Mouse (Mus musculus) kidney, embryonic 14.5 days (tissue): ENCODE results near the gene Trim46. TPM values are rescaled to one million over a fixed set of nuclear protein-coding genes. Genes with fewer than 3 reads are reported as not detected.

ENCODE experiments used
- ATAC-seq: fragments of 200-750 bp; cut with Nextera tagmentation; 2 replicates; pipeline ENCODE4 v1.8.0; 2017; ENCODE audit warnings: moderate number of reproducible peaks, mild to moderate bottlenecking, moderate TSS enrichment, moderate library complexity; ENCODE audit not compliant: low FRiP score, low TSS enrichment
- H3K27ac ChIP-seq: fragments of 300-500 bp; sonication (generic); 2 replicates; pipeline ENCODE4 v1.5.1; 2014; ENCODE audit warnings: low read depth, mild to moderate bottlenecking, low read length, moderate library complexity, mixed read lengths
- H3K27me3 ChIP-seq: fragments of 300-500 bp; sonication (generic); 2 replicates; pipeline ENCODE4 v1.6.1; 2014; ENCODE audit warnings: mild to moderate bottlenecking, low read length; ENCODE audit not compliant: control insufficient read depth, insufficient read depth
- H3K36me3 ChIP-seq: fragments of 300-500 bp; sonication (generic); 2 replicates; pipeline ENCODE4 v1.6.1; 2014; ENCODE audit warnings: low read length, mixed read lengths; ENCODE audit not compliant: control insufficient read depth, insufficient read depth
- H3K4me1 ChIP-seq: fragments of 300-500 bp; sonication (generic); 2 replicates; pipeline ENCODE4 v1.6.1; 2014; ENCODE audit warnings: low read length, mixed read lengths; ENCODE audit not compliant: control insufficient read depth, insufficient read depth
- H3K4me2 ChIP-seq: fragments of 300-500 bp; sonication (generic); replicated peaks from 2 replicates; pipeline ENCODE4 v1.6.1; 2014; ENCODE audit warnings: low read depth, mild to moderate bottlenecking, low read length
- H3K4me3 ChIP-seq: fragments of 300-500 bp; sonication (generic); 2 replicates; pipeline ENCODE4 v1.5.1; 2014; ENCODE audit warnings: mild to moderate bottlenecking, low read length
- H3K9ac ChIP-seq: fragments of 300-500 bp; sonication (generic); 2 replicates; pipeline ENCODE4 v1.6.1; 2014; ENCODE audit warnings: low read depth, mild to moderate bottlenecking, low read length, moderate library complexity
- H3K9me3 ChIP-seq: fragments of 300-500 bp; sonication (generic); 2 replicates; pipeline ENCODE4 v1.6.1; 2016; ENCODE audit warnings: low read length; ENCODE audit not compliant: control insufficient read depth
- WGBS: fragments of 180-500 bp; shearing (Covaris S2); extraction: QIAGEN DNeasy Blood & Tissue Kit; methylation state at CpG from one replicate; pipeline ENCODE4 v1.1.7; 2014; 5-methylcytosine and 5-hydroxymethylcytosine counted together
- polyA plus RNA-seq: library from polyadenylated mRNA; unstranded; fragments of >200 nt; fragmentation: Nextera tagmentation; extraction: Ambion mirVana; gene quantifications from 2 replicates; pipeline ENCODE4 v1.2.1, GENCODE M21; 2014

Trim46 gene
- polyA plus RNA-seq, 1 experiment from 2014 or later = 3.6 TPM

DNA sequence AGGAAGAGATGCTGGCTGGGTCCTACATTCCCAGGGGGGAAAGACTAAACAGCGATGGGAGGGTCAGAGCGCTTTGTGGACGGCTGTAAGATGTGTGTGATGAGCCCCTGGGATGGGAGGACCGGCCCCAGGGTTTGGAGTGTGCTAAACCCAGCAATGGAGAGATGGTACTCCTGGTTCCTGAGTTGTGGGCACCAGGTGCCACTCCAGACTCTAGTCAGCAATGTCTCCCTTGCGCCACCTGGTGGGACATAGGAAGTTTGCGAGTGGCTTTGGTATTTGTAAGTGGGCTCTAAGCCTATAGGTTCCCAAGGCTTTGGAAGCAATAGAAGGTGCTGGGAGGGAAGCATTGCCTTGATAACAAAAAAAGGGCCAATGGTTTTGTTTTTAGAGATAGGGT is 30.3 kb downstream of the Trim46 start:
- H3K27me3 ChIP-seq = no peaks in the 10 kb centered on the region
- peak overlapping the region; percentile 24; the same call in 1 of the 2 replicates for H3K27ac ChIP-seq
- ATAC-seq = peak; percentile 30
- peak overlapping the region; percentile 23; the same call in 1 of the 2 replicates for H3K9ac ChIP-seq
- no peaks in the 10 kb centered on the region for H3K9me3 ChIP-seq
- peaks cover 24% of the 10 kb centered on the region for H3K4me1 ChIP-seq
- peaks cover 4% of the 10 kb centered on the region; the same call in 1 of the 2 replicates for H3K36me3 ChIP-seq
- WGBS = 0% methylated on average over 6 of the region's 6 CpGs
- H3K4me2 ChIP-seq = peak overlapping the region; percentile 86
- H3K4me3 ChIP-seq = peak overlapping the region; percentile 95; the same call in 1 of the 2 replicates

DNA sequence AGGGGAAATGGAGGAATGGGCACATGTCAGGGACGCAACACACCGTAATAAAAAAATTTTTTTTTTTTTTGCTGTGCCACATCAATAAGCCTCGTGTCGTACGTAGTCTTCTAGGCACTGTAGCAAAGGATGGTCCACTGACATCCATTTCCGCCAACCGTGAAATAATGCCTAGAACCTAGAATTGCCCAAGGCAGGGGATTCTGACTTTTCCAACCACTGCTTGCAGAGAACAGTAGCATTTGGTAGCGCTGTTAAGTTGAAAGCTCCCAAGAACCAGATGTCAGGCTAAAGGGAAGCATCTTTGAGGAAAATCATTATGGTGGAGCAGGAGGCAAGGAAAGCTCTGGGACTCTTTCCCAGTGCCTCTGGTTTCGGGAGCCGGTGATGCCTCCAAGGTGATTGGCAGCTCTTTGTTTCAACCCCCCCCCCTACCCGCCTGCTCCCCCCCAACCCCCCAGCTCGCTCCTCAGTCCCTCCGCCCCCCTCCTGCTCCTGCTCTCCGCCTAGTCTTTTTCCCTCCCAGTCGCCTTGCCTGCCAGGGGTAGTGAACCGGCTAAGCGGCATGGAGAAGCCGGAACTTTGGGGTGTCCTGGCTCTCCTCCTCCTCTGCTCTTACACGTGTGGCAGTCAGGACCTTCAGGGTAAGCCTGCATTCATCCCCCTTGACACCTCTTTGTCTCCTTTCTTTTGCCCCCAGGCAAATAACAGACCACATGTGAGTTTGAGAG is 31.3 kb downstream of the Trim46 start, which contains the start of gene Thbs3:
TSS of gene Thbs3 (plus strand) at position 500 of the 731 bp plus-strand sequence.
- peak within 1 kb of the TSS; percentile 95 for H3K4me3 ChIP-seq
- no peaks in the 10 kb centered on the region for H3K27me3 ChIP-seq

DNA sequence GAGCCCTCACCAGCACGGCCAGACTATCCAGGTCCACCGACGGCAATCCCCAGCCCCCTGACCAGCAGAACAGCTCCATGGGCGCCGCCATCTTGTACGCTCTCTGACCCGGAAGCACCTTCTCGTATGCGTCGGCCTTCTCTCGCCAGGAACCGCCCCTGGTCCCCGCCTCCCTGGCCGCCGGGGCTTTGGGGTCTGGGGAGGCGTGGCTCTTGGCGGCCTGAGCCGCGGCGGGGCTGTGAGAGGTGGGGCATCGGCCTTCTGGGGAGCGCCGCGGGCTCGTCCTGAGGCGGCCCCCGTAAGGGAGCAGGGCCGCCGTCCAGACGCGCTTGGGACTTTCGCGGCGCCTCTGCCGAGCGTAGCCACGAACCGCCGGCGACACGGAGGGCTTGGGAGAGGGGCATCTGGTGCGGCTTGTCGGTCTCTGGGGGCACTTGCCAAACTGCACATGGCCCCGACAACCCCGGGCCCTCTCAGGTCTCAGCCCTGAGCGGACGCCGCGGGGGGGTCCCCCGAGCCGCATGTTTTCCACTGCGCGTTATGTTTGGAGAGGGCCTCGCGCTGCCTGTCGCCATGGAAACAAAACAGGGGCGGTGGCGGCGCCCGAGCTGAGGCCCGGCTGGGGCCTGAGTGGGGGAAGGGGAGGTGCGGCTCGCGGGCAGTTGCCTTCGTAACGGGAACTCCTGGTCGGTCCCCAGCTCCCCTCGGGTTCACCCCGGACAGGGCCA is 32.1 kb downstream of the Trim46 start:
- H3K9ac ChIP-seq = peak overlapping the region; percentile 76
- peak overlapping the region; percentile 86 for H3K4me2 ChIP-seq
- peak; percentile 91 for ATAC-seq
- peak overlapping the region; percentile 91 for H3K27ac ChIP-seq
- no peaks in the 10 kb centered on the region for H3K9me3 ChIP-seq
- under 1% methylated on average over 67 of the region's 69 CpGs for WGBS
- peak overlapping the region; percentile 95 for H3K4me3 ChIP-seq
- peaks cover 24% of the 10 kb centered on the region for H3K4me1 ChIP-seq
- no peaks in the 10 kb centered on the region for H3K27me3 ChIP-seq
- peaks cover 20% of the 10 kb centered on the region for H3K36me3 ChIP-seq

More for the DNA sequence above, 31.3 kb downstream of the Trim46 start, which contains the start of gene Thbs3:
- under 1% methylated on average over 19 of the region's 19 CpGs for WGBS
- no peaks in the 10 kb centered on the region for H3K9me3 ChIP-seq
- peak within 1 kb of the TSS; percentile 76 for H3K9ac ChIP-seq
- peaks cover 24% of the 10 kb centered on the region for H3K4me1 ChIP-seq
- H3K27ac ChIP-seq = peak within 1 kb of the TSS; percentile 91
- peaks cover 11% of the 10 kb centered on the region for H3K36me3 ChIP-seq
- peak within 1 kb of the TSS; percentile 86 for H3K4me2 ChIP-seq
- no peak for ATAC-seq

DNA sequence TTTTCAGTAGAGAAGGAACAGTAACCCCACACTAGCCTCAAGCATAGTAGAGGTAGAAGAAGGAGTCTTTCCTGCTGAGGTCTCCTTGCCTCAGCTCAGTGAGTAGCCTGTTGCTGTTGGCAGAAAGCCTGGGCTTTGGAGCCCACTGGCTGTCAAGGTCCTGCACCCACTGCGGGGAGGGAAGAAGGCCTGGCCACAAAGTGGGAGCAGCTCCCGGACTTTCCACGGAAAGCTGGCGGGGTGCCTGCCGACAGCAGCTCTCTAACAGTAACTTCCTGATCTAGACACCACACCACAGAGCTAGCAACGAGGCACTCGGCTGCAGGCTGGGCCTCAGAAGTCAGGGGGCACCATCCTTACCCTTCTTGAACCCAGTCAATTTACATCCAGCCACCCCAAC is 35.4 kb downstream of the Trim46 start:
- no peak for ATAC-seq
- Histone ChIP-seq H3K9me3 (no peaks in the 10 kb centered on the region), H3K4me3 (no peak overlapping the region), H3K9ac (no peak overlapping the region), H3K27ac (no peak overlapping the region), H3K4me2 (no peak overlapping the region), H3K27me3 (no peaks in the 10 kb centered on the region), H3K4me1 (peaks cover 19% of the 10 kb centered on the region), H3K36me3 (peaks cover 49% of the 10 kb centered on the region)
- 69% methylated on average over 7 of the region's 7 CpGs for WGBS

DNA sequence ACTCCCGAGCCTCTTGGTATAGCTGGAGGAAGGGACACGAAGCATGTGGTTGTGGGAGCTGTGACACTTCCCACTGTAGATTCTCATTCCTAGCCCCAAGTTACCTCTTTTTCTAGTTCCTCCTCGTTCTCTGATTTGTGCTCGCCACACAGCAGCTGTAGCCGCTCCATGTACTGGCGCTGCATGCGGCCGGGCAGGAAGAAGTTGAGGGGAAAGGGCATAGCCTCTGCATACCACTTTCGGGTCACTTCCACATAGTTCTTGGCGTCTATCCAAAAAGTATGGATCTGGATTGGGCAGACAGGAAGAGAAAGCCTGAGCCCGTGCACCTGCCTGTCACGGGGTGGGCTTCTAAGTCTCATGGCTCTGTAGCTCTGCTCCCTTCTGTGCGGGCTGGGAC is 35.9 kb downstream of the Trim46 start:
- Histone ChIP-seq H3K36me3 (peaks cover 49% of the 10 kb centered on the region), H3K9me3 (no peaks in the 10 kb centered on the region), H3K4me3 (no peak overlapping the region), H3K4me2 (no peak overlapping the region), H3K27me3 (no peaks in the 10 kb centered on the region), H3K27ac (no peak overlapping the region), H3K9ac (no peak overlapping the region), H3K4me1 (peaks cover 13% of the 10 kb centered on the region; the same call in 1 of the 2 replicates)
- 76% methylated on average over 13 of the region's 13 CpGs for WGBS
- no peak for ATAC-seq

DNA sequence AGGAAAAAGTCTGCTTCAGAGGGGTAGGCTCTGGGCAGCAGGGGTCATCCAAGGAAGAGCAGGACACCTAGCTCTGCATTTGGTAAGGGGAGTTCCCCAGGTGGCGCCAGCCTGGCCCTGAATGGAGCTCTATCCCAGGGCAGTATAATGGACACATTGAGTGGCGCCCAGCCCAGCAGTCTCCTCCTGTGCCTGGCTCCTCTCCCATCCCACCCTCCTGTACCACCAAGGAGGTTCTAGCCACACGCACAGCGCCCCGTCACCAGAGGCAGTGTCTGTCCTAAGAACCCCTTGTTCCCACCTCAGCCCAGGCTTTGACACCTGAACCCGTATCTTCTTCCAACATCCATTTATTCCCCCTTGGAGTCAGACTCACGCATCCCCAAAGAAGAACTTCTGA is 36.4 kb downstream of the Trim46 start:
- H3K4me1 ChIP-seq = peaks cover 9% of the 10 kb centered on the region; the same call in 1 of the 2 replicates
- no peak overlapping the region for H3K4me3 ChIP-seq
- H3K4me2 ChIP-seq = no peak overlapping the region
- WGBS = 85% methylated on average over 7 of the region's 7 CpGs
- no peaks in the 10 kb centered on the region for H3K27me3 ChIP-seq
- no peaks in the 10 kb centered on the region for H3K9me3 ChIP-seq
- H3K9ac ChIP-seq = no peak overlapping the region
- no peak for ATAC-seq
- peaks cover 49% of the 10 kb centered on the region for H3K36me3 ChIP-seq
- H3K27ac ChIP-seq = no peak overlapping the region

DNA sequence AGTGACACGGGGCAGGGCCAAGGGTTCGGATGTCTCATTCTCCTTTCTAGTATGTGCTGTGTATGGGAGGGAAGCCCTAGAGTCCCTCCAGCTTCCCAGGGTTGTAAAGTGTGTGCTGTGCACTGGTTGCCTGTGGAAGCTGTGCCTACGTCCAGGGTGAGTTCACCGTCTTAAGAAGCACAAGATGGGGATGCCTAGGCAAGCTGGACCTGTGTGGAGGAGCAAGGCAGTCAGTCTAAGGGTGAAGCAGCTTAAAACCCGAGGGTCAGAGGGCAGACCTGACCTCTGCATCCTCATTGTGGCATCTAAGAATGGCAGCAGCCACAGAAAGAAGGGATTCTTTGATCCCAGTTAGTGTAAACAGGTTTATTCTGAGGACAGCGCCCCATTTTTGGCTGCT is 37.4 kb downstream of the Trim46 start:
- Histone ChIP-seq H3K27me3 (no peaks in the 10 kb centered on the region), H3K4me3 (no peak overlapping the region), H3K4me1 (peaks cover 7% of the 10 kb centered on the region; the same call in 1 of the 2 replicates), H3K27ac (no peak overlapping the region), H3K9ac (no peak overlapping the region), H3K9me3 (no peaks in the 10 kb centered on the region), H3K36me3 (peaks cover 49% of the 10 kb centered on the region), H3K4me2 (no peak overlapping the region)
- no peak for ATAC-seq
- 86% methylated on average over 6 of the region's 6 CpGs for WGBS

DNA sequence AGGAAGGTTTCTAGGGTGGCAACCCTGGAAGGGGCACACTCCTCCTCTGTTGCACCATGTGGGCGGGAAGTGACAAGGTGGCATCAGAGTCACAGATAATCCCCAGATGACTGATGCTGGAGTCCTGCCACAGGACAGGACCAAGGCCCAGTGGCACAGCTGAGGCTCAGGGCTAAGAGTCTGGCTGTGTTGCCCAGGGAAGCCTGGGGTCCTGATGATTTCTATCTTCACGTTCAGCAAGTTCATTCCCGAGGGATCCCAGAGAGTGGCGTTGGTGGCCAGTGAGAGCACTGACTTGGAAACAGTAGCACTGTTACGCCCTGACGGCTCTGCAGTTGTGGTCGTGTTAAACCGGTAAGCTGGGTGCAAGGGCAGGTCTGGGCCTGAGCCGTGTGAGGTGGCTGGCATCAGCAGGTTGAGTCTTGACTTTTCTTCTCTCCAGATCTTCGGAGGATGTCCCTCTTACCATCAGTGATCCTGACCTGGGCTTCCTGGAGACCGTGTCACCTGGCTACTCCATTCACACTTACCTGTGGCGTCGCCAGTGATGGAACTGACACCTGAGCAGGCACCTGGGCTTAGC is 37.9 kb downstream of the Trim46 start:
- WGBS = 88% methylated on average over 13 of the region's 13 CpGs
- no peak for ATAC-seq

More for the DNA sequence above, 37.9 kb downstream of the Trim46 start:
- Histone ChIP-seq H3K4me1 (peaks cover 10% of the 10 kb centered on the region), H3K27ac (no peak overlapping the region), H3K4me3 (no peak overlapping the region), H3K4me2 (no peak overlapping the region), H3K9me3 (no peaks in the 10 kb centered on the region), H3K27me3 (no peaks in the 10 kb centered on the region), H3K9ac (no peak overlapping the region), H3K36me3 (peaks cover 49% of the 10 kb centered on the region)
